Mouse (Mus musculus): Measurements from ENCODE around the gene Fam219b.

The Fam219b gene

DNA sequence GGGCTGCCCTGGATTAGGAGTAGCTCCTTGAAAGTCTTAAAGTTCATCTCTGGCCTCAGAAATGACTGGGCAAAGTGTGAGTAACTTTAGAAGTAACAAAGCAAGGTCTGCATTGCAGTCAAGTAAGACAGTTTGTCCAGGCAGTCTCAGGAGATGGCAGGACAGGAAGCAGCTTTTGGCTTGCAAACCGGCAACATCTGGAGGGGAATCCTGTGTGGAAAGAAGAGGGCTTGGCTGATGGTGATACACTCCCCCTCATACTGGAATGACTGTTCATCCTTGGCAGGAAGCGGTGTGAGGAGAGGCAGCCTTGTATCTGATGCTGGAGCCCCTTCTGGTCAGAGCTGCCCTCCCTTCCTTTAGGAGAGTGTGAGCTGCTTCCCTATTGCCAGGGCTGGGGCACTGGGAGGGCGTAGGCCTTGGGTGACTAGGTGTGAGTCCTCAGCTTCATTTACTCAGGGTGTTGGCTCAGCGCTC is 25.6 kb downstream of the Fam219b start:
- in situ Hi-C loops (cut with MboI, MseI): no loop called here

DNA sequence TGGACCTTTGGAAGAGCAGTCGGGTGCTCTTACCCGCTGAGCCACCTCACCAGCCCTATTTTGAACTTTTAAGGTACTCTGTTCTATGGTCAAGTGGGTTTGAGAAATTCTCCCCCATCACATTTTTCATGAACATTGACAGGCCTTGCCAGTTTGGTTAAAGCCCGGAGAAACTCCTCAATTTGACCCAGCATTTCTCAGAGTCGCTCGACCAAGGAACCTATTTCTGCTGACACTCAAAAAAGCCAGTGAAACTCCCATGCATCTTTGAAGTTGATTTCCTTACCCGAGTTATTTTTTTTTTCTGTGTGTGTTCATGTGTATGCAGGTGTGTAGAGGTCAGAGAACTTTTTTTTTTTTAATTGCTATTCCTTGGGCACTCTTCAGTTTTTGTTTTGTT is 27.3 kb downstream of the Fam219b start:
- in situ Hi-C loops (cut with MboI, MseI): no loop called here

DNA sequence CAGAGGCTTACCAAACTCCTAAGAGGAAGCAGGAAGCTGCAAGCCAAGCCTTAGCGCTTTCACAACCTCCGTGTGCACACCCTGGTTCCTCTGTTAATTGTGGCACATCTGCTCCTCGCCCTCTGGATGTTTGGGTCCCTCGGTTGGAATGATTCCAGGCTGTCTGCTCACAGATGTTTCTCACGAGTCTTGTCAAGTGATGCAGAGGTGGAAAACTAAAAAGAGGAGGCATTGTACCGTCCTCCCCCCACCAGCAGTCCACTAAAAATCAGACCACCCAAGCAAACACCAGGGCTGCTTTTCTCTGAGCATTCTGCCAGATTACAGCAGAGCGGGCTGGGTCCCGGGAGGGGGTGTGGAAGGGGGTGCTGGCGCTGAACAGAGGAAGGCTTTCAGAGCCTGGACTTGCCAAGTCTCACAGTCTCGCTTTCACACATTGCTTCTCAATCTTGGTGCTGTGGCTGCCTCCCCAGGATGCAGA is 28.5 kb downstream of the Fam219b start:
- in situ Hi-C loops (cut with MboI, MseI): no loop called here

DNA sequence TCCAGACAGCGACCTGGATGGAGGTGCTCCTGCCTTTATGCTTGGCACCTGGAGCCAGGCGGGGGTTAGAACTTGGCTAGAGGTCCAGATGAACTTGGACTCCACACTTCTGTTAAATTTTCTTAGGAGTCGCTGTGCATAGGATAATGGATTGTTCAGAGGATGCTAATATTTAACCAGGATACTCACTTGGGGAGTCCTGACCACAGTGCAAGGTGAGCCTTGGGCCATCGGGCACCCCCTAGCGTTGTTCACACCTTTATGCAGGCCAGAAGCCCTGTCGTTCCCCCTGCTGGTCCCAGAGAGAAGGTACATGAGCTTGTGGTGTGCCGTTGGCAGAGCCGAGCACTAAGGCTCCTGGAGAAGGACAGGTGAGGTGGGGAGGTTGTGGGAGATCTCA is 29.5 kb downstream of the Fam219b start:
- in situ Hi-C loops (cut with MboI, MseI): no loop called here

DNA sequence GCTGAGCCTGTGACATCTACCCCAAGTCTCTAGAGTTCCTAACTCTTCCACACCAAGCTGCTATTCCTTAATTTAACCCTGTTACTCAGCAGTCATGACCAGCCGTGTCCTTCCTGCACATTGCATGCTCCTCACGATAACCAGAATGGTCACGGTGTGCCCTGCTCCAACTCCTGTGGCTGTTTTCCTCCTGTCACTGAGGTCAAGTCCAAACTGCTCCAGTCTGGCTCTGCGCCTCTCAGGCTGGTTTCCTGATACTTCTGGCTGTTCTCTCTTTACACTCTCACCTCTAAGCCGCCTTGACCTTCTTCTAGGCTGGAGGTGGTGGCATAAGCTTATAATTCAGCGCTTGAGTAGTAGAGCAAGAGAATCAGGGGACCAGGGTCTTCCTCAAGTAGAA is 31.2 kb downstream of the Fam219b start:
- in situ Hi-C loops (cut with MboI, MseI): no loop called here

DNA sequence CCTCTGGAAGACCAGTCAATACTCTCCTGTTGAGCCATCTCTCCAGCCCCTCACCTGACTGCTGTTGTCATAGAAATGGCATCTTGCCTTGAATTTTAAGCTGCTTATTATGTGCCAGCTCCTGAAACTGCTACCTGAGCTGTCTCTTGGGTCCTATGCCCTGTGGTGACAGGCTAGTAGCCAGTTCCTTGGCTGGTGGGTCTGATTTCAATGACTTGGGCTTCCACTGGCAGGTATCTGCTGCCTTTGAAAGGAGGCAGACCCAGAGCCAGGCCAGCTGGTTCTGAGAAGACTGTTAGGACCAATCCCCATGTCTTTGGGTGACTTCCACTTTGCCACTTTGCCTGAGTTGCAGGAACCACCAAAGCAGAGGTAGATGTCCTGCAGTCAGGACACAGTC is 37.1 kb downstream of the Fam219b start:
- in situ Hi-C loops (cut with MboI, MseI): no loop called here

DNA sequence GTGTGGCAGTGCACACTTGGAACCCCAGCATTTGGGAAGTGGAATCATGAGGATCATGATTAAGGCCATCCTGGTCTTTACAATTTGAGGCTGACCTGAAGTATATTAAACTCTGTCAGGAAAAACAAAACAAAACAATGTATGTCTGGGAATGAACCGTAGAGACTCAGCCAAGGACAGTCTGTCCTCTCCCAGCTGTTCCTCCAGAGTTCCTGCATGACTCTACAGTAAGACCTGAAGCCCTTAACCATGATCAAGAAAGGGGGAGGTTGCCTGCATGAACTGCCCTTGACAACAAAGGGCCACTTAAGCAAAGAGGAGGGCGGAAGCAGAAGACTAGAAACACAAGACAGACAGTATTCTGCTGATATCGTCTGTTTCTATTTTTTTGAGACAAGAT is 38.2 kb downstream of the Fam219b start:
- in situ Hi-C loops (cut with MboI, MseI): no loop called here

DNA sequence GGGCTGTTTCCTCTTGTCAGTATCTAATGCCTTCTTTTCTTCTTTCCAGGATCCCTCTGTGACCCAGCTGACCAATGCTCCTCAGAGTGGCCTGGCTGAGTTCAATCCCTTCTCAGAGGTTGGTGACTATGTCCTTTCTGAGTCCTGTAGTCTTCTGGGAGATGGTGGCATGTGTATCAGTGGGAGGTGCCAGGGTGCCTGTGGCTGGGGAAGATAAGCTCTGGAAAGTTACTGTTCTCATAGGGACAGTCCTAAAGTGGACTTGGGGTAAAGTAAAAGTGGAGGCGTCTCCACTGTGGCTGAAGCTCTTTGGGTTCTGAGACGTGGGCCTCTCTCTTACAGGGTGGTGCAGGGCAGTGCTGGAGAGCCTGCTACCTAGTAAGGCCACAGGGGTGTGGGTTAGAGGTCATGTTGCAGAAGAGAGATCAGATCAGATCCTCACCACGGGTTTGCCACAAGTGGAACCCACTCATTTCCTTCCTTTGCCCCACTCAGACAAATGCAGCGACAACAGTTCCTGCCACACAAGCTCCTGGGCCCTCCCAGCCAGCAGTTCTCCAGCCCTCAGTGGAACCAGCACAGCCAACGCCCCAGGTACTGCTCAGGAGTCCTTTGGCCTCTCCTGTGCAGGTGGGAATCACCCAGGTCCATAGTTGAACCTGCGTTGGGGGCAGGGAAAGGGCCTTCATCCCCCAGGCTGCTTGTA is 40.0 kb downstream of the Fam219b start:
- in situ Hi-C loops (cut with MboI, MseI): no loop called here

DNA sequence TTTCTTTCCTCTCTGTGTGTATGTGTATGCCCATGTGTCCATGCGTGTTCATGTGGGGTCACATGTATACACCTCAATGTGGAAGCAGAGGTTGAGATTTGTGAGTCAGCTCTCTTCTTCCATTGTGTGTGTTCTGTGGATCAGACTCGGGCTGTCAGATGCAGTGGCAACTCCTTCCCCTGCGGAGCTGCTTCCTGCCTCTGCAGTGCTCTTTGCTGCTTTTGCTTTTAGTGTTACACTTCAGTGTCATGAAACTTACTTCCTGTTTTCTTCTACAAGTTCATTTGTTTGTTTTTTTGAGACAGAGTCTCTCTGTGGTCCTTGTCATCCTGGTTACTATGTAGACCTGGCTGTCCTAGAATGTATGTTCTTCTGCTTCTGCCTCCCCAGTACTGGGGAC is 47.7 kb downstream of the Fam219b start:
- in situ Hi-C loops (cut with MboI, MseI): no loop called here

DNA sequence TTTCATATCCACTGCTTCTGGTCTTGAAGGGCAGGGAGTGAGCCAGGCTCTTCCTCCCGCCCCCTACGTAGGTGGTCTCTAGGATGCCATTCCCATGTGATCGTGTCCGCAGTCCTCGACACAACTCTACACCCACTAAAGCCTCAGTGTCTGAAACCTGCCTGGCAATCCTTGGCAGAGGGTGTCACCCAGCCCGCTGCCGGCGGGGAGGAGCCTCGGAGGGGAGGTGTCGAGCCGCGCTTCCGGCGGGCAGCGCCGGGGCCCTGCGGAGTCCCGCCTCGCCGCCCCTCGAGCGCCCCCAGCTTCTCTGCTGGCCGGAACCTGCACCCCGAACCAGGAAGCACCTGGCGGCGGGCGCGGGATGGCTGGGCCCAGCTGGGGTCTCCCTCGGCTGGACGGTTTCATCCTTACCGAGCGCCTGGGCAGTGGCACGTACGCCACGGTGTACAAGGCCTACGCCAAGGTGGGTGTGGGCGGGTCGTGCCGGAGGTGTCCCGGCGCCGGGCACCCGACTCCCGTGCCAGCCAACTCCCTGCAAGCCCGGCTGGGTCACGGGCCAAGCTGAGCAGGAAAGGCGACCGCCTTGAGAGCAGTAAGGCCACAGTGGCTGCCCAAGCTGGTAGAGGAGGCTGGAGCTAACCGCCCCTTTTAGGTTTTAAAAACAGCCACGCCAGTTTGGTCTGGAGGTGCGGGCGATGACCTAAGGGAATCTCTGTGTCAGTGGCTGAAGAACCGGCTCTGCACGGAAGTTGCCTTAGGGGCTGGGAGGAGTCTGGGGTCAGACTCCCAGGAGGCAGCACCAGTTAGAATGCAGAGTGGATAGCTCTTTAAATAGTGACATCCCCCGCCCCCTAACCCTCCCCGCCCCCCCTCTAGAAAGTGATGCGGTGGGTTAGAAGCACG is 52.1 kb downstream of the Fam219b start, which contains the start of gene Ulk3:
Gene Ulk3 (plus strand): TSS at position 229 of the 903 bp plus-strand sequence.
- in situ Hi-C loops (cut with MboI, MseI): no loop called here

DNA sequence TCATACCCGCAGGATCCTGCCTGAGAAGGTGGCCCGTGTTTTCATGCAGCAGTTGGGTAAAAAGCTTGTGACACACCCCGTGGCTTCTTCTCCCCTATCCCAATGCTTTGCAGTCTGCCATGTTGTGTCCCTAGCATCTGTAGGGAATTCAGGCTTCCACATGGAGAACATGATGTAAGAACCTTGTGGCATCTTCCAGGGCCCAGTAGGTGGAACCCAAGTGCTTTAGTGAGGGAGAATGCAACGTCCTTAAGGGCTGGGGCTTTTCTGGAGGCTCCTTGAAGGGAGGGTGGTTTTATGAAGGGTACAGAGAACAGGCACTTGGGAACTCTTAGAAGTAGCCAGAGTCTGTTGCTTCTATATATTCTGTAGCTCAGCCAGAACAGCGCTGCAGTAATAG is 53.4 kb downstream of the Fam219b start:
- in situ Hi-C loops (cut with MboI, MseI): no loop called here

Measured in regulatory T cell (primary cell).